Mouse (Mus musculus) T-helper 17 cell (primary cell): ENCODE results near the gene Lsm4.

Source experiments
- in situ Hi-C, 2 experiments: fragments of 300-600 bp; cut with MboI, MseI; formaldehyde crosslinking; loops; 1 replicate in 1 of 2; 2 replicates in 1 of 2; pipeline ENCODE4 v1.15.1; 2025; ENCODE audit warnings: high pct_unique_total_duplicates in 2 of 2

The Lsm4 gene

DNA sequence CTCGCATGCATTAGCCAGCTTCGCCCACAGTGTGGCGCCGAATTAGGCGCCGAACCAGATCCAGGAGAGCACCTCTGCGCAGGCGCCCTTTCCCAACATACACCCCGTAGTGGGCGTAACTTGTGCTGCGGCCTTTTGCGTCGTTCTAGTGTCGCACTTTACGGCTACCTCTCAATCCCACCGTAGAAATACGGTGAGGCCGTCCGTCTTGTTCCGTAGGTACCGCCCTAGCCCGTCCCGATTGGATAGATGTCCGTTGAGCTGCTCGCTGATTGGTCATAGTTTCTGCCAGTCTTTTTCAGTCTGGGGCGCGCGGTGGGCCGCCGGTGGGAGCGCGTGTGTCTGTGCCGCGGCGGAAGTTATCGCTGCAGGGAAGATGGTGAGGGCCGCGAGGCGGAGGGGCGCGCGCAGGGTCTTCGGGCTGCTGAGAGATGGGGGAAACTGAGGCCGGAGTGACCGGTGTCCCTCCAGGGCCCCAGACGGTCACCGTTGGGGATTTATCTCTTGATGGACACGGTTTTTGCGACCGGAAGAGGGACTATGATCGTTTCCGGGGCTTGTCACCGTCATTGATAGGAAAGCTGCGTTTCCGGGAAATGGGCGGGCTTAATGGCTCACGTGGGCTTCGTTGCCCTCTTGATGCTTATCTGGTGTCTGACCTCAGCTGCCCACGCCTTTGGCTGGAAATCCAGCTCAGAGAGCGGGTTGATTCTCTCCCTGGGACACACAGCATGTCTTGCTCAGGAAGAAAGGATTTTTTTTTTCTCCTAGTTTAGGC, at the start of gene Lsm4:
Gene Lsm4, plus strand, starts transcription at position 170 of the 778 bp plus-strand sequence.
- in situ Hi-C loops, result no loop called here

GRCm38 (mm10) chr8:70625104-70625503, 47.9 kb upstream of the Lsm4 start:
- in situ Hi-C loops, result loop anchor here in 1 of 2 experiments (5.0 kb wide), 1 partner anchor 638 kb away; no protein-coding TSS in a partner anchor

GRCm38 (mm10) chr8:70627041-70627440, 46.0 kb upstream of the Lsm4 start:
- in situ Hi-C loops, result loop anchor here in 1 of 2 experiments (5.0 kb wide), 1 partner anchor 640 kb away; no protein-coding TSS in a partner anchor

GRCm38 (mm10) chr8:70628986-70629490, 44.0 kb upstream of the Lsm4 start:
- in situ Hi-C loops, result loop anchor here in 1 of 2 experiments (5.0 kb wide), 1 partner anchor 642 kb away; no protein-coding TSS in a partner anchor

GRCm38 (mm10) chr8:70629574-70630531, 43.2 kb upstream of the Lsm4 start:
- in situ Hi-C loops, result loop anchor here (5.0 kb wide), 2 partner anchors 37 to 643 kb away; no protein-coding TSS in a partner anchor

- in situ Hi-C loops, result loop anchor here in 1 of 2 experiments (5.0 kb wide), 1 partner anchor 37 kb away; no protein-coding TSS in a partner anchor
These were observed 42.3 kb upstream of the Lsm4 start for GRCm38 (mm10) chr8:70630532-70631381.

DNA sequence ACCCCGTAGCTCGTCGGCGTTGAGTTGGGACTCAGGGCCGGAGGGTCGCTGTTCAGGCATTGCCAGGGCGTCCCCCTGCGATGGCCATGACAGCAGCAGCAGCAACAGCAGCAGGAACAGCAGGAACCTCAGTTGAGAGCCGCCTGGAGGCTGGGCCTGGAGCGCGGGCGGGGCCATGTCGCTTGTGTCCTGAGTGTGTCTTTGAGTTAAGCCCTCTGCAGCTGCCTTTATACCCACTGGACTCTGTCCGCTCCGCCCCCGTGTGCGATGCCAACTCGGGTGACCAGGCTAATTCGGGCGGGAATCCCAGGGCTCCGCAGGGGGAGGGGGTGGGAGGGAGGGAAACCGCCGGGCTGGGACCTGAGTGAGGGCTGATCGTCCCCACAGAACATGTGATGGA, 41.6 kb upstream of the Lsm4 start:
- in situ Hi-C loops, result loop anchor here in 1 of 2 experiments (5.0 kb wide), 1 partner anchor 36 kb away; no protein-coding TSS in a partner anchor

DNA sequence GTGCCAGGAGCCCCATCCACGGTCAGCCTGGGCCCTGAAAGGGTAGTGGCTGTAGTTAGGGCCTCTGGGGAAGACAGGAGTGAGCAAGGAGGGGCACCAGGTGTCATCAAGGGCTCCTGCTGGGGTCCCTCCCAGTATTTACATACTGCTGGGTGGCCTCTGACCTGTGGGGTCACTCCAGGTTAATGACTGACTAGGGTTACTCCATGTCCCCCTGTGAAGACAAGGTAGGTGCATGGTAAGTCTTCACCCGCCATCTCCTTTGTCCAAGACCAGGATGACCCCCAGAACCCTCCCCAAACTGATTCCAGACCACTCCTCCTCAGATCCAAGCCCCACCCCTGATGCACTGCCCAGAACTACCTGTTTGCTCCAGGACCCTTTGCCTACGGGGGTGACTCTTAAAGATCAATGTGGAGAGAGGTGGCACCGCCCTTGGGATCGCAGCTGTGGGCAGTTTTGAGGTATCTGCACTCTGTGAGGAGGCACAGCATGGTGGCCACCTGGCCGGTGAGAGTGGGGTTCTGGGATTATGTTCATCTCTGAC, 40.6 kb upstream of the Lsm4 start, which contains the start of gene Gdf15:
Gene Gdf15, minus strand, starts transcription at position 111 of the 547 bp plus-strand sequence.
- in situ Hi-C loops, result loop anchor here in 1 of 2 experiments (5.0 kb wide), 1 partner anchor 35 kb away; no protein-coding TSS in a partner anchor

DNA sequence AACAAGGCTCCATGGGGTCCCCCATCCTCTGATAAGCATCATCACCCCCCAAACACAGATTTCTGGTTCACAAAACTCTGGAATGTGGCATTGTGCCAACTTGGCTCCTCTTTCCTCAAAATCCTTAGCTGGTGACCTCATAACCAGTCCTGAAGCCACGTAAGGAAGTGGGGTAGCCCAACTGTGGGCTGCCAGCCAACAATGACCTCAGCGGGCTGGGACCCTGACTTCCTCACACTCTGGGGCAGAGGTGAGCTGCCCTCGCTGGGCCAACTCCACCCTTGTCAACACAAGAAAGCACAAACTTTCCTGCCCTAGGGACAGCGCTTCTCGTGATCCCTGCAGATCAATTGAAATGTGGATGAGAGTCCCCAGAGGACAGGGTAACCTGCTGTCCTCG, 39.0 kb upstream of the Lsm4 start:
- in situ Hi-C loops, result loop anchor here in 1 of 2 experiments (5.0 kb wide), 1 partner anchor 33 kb away; no protein-coding TSS in a partner anchor

DNA sequence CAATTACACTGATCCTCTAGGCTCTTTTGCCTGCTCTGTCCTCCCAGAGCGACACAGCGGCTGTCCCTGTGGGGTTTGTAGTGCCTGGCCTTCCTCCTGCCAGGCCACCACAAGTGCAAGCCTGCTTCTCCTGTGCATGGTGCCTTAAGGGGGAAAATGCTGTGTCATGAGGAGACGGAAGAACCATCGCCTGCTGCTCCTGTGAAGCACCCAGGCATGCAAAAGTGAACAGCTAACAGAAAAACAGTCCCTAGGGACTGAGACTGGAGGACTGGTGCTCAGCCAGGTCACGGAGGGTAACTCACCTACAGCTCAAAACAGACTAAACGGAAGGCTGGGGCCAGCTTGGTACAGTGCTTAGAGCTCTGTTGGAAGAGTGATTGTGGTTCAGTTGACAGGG, 37.5 kb upstream of the Lsm4 start:
- in situ Hi-C loops, result no loop called here

DNA sequence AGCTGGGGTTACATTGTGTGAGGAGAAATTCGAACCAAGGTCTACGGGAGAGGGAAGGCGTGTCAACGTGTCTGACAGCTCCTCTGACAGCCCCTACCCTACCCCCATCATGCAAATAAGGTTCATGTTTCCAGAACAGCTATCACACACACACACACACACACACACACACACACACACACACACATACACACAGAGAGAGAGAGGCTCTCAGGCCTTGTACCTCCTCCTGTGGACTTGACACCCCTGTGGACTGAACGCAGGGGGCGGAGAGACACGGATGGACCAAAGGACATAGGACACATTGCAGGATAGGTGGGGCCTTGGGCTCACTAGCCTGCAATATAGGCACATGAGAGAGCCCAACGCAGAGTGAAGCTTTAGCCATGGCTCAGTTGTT, 36.2 kb upstream of the Lsm4 start:
- in situ Hi-C loops, result no loop called here

GRCm38 (mm10) chr8:70638752-70639151, 34.3 kb upstream of the Lsm4 start:
- in situ Hi-C loops, result no loop called here

- in situ Hi-C loops, result no loop called here
These were observed 30.0 kb upstream of the Lsm4 start for GRCm38 (mm10) chr8:70643019-70643418.

DNA sequence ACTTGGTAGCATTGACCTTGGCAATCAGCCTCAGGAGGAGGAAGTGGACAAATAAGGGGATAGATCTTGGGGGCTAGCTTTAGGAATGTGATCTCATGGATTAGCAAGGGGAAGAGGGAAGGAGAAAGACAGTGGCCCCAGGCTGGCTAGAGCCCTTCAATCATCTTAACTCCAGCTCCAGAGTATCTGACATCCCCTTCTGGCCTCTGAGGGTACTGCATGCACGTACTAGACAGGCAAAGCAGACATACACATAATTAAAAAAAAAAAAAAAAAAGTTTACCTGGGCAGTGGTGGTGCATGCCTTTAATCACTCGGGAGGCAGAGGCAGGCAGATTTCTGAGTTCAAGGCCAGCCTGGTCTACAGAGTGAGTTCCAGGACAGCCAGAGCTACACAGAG, 29.0 kb upstream of the Lsm4 start:
- in situ Hi-C loops, result no loop called here

DNA sequence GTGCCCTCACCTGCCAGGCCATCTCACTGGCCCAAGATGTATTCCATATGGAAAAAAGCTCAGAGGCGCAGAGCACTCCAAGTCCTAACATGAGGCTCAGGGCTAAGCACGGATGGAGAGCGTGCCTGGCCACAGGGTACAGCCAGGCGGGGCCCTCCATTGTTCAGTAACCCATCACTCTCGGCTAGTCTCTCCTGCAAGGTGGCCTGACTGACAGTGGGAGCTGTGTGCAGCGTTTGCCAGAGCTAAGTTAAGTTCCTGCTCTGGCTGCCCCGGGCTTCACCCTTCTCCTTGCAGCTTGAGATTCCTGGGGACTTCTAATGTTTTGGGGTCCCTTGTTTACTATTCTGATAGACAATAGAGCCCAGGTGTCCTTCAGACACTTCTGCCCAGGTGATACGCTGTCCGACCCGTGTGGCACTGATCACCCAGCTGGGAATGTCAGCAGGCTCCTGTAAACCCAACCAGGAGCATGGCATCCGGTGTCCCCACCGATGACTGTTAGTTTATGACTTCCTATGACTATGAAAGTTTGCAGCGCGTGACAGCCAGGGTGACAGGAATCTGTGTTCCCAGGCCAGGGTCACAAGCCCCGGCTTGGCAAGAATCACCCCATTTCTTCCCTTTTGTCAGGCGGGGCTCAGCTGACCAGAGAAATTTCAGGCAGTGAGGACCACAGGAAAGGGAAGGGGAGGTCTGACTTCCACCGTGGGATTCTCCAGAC, 27.4 kb upstream of the Lsm4 start:
- in situ Hi-C loops, result no loop called here

DNA sequence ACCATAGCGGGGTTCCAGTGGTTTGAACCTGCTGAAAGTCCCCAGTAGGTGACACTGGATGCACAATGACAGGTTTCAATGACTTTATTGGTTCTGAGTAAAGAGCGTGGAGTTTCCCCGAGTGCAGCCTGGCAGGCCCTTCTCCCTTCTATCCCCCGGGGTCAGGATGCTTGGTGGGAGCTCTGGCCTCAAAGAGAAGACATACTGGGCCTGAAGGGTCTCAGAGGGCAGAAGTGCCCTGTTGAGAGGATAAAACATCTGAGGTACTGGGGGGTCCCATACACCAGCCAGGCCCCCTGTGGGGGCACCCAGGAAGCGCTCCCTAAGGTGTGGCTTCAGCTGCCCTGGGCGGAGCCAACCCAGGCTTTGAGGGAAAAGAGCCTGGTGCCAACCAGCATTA, 26.7 kb upstream of the Lsm4 start:
- in situ Hi-C loops, result no loop called here

GRCm38 (mm10) chr8:70646775-70647174, 26.3 kb upstream of the Lsm4 start:
- in situ Hi-C loops, result no loop called here

GRCm38 (mm10) chr8:70647343-70648163, 25.5 kb upstream of the Lsm4 start:
- in situ Hi-C loops, result no loop called here

- in situ Hi-C loops, result no loop called here
These were observed 24.9 kb upstream of the Lsm4 start for GRCm38 (mm10) chr8:70648164-70648442.
